Mouse (Mus musculus) bone marrow, adult 2 months (tissue): ENCODE data around the gene Ly6g5c. TPM values are rescaled to one million over a fixed set of nuclear protein-coding genes. Genes with fewer than 3 reads are reported as not detected.

Experiments used
- H3K27ac ChIP-seq: fragments of 200-500 bp; 2 replicates; pipeline ENCODE4 v1.5.1; 2012; ENCODE audit warnings: low read depth, mild to moderate bottlenecking, control low read depth, inconsistent platforms, low read length; ENCODE audit not compliant: control insufficient read depth, poor library complexity, insufficient read depth
- H3K4me1 ChIP-seq: fragments of 200-500 bp; 2 replicates; pipeline ENCODE4 v1.6.1; 2011; ENCODE audit warnings: low read length; ENCODE audit not compliant: control insufficient read depth, insufficient read depth
- H3K4me3 ChIP-seq: fragments of 200-500 bp; replicated peaks from 2 replicates; pipeline ENCODE3; 2011; ENCODE audit warnings: mild to moderate bottlenecking, low read depth, low read length, control low read depth; ENCODE audit not compliant: control insufficient read depth
- CTCF ChIP-seq: fragments of 200-500 bp; IDR thresholded peaks from 2 replicates; pipeline ENCODE4 v1.5.1; 2011; ENCODE audit warnings: low read length, control low read depth; ENCODE audit not compliant: control insufficient read depth, insufficient read depth
- POLR2A ChIP-seq: fragments of 200-500 bp; IDR thresholded peaks from 2 replicates; pipeline ENCODE4 v1.6.1; 2011; ENCODE audit warnings: low read depth, mild to moderate bottlenecking, control low read depth, low read length, borderline replicate concordance; ENCODE audit not compliant: control insufficient read depth
- WGBS: fragments of 180-500 bp; shearing (Covaris S2); methylation state at CpG from one replicate; pipeline ENCODE4 v1.1.7; 2018; 5-methylcytosine and 5-hydroxymethylcytosine counted together
- polyA plus RNA-seq: library from polyadenylated mRNA; stranded (reverse); fragments of >200 nt; gene quantifications from 2 replicates; pipeline ENCODE4 v1.2.4, GENCODE M21; 2011; ENCODE audit warnings: low replicate concordance; ENCODE audit not compliant: missing spikeins, insufficient read depth, insufficient read length

The Ly6g5c gene
- polyA plus RNA-seq, 1 experiment, result not detected

DNA sequence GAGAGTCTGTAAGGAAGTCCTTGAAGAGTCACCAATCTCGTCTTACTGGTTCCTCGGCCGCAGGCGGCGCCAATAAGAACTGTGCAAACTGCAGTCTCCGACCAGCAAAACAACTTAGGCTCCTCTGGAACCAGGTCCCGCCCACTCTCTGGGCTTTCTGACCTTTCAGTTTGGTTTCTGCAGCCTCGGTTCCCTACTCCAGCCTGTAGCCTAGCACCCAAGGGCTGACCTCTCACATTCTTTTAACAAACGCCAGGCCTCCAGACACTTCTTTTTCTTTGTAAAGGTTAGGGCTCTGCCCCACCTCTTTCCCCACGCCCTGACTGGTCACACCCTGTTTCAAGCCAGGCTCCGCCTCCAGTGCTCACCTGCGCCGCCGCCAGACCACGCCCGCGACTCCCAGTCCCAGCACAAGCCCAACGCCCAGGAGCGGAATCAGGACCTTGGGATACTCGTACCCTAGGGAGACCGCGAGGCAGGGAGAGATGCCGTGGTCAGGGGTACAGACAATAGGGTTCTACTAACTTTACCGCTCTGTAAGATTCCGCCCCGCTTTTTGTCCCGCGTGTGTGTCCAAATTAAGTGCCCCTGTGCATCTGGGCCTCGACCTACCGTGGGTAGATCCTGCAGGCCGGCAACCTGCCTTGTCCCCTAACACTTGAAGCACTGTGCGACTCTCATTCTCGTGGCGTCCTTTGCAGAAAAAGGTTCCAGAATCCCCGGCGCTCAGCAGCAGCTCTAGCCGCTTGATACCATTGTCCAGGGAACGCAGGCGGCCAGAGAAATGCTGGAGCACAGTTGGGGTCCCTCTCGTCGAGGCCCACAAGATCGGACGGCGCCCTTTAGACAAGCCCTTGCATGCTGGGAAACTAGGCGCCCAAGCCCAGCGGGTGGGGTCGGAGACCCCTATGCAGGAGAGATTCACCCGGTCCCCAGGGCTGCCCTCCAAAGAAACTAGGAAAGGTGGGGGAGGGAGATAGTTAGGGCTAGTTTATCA, 42.8 kb upstream of the Ly6g5c start, which contains the start of gene Ly6g6c:
Ly6g6c (plus strand) TSS at position 438 of the 997 bp plus-strand sequence.
- peak within 1 kb of the TSS; percentile 35 for H3K4me3 ChIP-seq
- H3K27ac ChIP-seq, result no peak within 1 kb of the TSS
- TF ChIP-seq CTCF, result no peak
- 0 out of 2 replicates have a peak, but pooled peaks have one; percentile 14 for TF ChIP-seq POLR2A
- 2% methylated on average over 48 of the region's 48 CpGs for WGBS
- no peaks in the 10 kb centered on the region; the same call in 1 of the 2 replicates for H3K4me1 ChIP-seq

DNA sequence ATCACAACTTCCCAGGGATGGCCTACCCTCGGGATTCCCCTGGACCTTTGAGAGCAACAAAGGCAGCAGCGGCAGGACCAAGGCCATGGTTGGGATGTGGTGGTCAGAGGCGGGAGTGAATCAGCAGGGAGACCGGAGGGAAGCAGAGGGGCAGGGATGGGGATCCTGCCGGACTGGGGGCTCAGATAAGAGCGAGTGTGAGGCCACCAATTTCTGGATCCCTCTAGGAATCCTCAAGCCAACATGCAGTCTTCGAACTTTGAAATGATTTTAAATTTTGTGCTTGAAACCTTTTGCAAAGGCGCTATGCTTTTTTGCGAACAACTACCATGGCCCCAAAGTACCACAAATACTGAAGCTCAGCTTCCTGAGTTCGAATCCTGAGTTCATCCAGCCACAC, 42.0 kb upstream of the Ly6g5c start, which contains the start of gene Mpig6b:
Mpig6b (minus strand) TSS at position 101 of the 400 bp plus-strand sequence.
- H3K27ac ChIP-seq, result no peak within 1 kb of the TSS
- peak within 1 kb of the TSS; percentile 35 for H3K4me3 ChIP-seq
- no peaks in the 10 kb centered on the region; the same call in 1 of the 2 replicates for H3K4me1 ChIP-seq
- no peak for TF ChIP-seq POLR2A
- TF ChIP-seq CTCF, result no peak
- WGBS, result 48% methylated on average over 10 of the region's 10 CpGs

DNA sequence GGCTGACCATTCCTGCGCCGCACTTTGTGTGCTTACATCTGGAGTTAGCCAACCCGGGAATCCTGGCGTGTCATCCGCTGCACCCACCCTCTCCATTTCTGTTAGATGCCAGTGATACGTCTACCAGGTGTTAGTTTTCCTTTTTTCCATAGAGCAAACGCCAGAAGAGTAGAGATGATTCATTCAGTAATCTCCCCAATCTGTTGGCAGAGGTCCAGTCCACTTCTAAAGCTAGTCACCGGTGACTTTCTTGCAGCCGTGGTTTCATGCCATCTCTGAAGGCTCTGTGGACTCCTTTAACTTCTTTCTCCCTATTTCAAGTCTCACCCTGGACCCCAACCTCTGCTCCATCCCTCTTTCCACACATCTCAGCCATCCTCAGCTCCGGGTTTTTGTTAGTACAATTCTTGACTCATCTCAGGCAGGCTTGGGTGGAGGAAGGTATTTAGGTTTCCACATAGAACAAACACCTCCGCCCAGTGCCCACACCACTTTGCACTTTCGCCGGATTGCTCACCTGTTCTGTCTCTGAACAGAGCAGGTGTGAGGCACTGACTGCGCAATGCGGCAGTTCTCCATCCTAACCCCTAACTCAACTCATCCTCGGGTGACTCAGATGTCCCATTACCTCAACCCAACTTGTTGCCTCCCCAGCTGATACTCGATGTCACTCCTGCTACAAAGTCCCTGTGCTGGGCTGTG, 39.7 kb upstream of the Ly6g5c start:
- 70% methylated on average over 17 of the region's 17 CpGs for WGBS
- no peak overlapping the region for H3K27ac ChIP-seq
- H3K4me3 ChIP-seq, result no peak overlapping the region
- H3K4me1 ChIP-seq, result no peaks in the 10 kb centered on the region; the same call in 1 of the 2 replicates
- TF ChIP-seq CTCF (no peak), POLR2A (no peak)

DNA sequence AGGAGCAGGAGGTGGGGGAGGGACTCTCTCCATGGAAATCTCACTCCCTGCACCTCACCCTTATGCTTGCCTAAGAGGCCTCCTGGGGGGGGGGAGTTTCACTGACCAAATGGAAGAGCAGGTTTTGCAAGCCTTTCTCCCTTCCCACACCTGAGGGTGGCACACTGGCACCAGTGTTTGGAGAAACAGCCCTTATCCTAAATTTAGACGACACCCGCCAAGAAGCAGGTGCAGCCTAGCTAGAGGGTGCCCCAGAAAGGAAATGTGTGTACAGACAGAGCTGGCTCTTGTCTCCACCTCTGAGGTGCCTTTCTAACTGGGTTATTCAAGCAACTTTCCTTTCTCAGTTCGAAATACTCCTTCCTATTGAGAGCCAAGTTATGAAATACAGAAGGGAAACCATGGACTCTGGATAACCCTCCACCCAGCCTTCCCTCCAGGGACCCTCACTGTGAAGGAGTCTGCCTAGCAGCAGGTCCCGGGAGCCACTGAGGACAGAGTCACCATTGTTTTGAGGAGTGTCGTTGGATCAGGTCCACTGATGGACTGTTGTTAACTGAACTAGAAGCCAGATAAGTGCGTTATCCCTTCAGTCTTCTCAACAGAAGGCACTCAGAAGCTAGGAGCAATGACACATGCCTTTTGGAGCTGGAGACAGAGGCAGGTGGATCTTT, 37.4 kb upstream of the Ly6g5c start:
- no peak for TF ChIP-seq CTCF
- TF ChIP-seq POLR2A, result no peak
- WGBS, result 35% methylated on average over 6 of the region's 6 CpGs

DNA sequence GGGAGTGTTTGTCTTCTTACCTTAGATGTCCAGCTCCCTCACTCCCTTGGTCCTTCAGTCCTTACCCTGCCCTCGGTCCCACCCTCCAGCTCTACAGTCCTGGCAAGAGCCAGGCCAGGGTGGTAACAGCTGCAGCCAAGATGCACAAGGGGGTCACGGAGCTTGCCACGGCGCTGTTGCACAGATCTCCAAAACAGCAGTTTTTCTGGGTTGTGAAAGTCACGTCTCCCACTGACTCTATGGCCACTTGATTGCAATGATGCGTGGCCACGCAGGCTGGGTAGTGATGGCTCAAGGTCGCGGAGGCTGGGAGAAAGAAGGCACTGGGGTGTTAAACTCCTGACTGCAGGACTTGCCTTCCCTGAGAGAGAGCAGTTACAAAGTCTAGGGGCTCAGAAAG, 36.6 kb upstream of the Ly6g5c start:
- Histone ChIP-seq H3K27ac (no peak overlapping the region), H3K4me3 (no peak overlapping the region), H3K4me1 (no peaks in the 10 kb centered on the region)
- TF ChIP-seq POLR2A, result no peak
- 79% methylated on average over 9 of the region's 9 CpGs for WGBS

More for the DNA sequence above, 37.4 kb upstream of the Ly6g5c start:
- H3K27ac ChIP-seq, result no peak overlapping the region
- no peaks in the 10 kb centered on the region for H3K4me1 ChIP-seq
- H3K4me3 ChIP-seq, result no peak overlapping the region

DNA sequence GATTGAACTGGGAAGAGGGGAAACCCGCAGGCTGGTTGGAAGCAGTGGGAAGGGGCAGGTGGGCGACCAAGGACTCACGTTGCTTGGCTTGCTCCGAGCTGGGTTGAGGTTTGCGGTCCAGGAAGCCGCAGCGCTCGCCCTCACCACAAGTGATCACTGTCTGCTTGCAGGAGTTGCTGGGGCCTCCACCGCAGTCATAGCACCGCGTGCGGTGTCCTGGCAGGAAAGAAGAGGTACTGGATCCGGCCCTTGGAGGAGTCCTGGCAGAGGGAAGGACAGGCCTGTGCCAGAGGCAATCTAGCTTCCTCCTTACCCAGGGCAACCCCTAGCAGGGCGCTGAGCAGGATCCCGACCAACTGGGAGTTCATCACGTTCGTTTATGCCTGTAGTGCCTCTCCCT, 34.0 kb upstream of the Ly6g5c start:
- Histone ChIP-seq H3K4me1 (peaks cover 5% of the 10 kb centered on the region; the same call in 1 of the 2 replicates), H3K4me3 (no peak overlapping the region)
- WGBS, result 4% methylated on average over 17 of the region's 17 CpGs

DNA sequence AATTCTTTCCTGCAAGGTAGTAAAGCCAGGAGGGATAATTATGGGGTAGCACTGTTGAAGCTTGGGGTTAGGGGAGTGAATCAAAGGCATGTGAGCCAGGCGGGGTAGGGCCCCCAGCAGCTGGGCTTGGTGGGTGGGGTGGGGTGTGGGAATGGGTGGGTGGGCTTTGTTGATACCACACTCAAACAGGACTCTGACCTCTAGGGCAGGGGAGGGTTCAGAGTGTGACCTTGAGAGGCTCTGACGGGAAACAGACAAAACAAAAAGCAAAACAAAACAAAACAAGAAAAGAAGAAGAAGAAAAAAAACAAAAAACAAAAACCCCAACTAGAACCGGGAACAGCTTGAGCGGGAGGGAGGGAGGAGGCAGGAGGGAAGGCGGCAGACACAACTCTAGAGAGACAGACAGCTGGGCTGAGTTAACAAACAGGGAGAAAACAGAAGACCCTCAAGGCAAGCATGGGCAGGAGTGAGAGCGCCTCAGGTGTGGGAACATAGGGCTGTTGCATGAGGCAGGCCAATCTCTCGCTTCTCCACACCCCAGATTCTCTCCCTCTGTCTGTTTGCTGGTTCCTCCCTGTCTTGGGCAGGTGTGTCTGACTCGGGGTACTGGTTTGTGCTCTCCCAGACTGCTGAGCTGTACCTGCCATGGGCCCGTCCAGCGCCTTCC, 31.4 kb upstream of the Ly6g5c start, which contains the start of gene Ly6g6e:
Ly6g6e (plus strand) TSS at position 396 of the 670 bp plus-strand sequence.
- no peak for TF ChIP-seq POLR2A
- no peak for TF ChIP-seq CTCF
- Histone ChIP-seq H3K27ac (no peak within 1 kb of the TSS), H3K4me3 (peak within 1 kb of the TSS; percentile 4), H3K4me1 (peaks cover 5% of the 10 kb centered on the region; the same call in 1 of the 2 replicates)
- 63% methylated on average over 10 of the region's 10 CpGs for WGBS

More for the DNA sequence above, 34.0 kb upstream of the Ly6g5c start:
- H3K27ac ChIP-seq, result no peak overlapping the region
- TF ChIP-seq CTCF (no peak), POLR2A (no peak)
